In the genomic region with DNA sequence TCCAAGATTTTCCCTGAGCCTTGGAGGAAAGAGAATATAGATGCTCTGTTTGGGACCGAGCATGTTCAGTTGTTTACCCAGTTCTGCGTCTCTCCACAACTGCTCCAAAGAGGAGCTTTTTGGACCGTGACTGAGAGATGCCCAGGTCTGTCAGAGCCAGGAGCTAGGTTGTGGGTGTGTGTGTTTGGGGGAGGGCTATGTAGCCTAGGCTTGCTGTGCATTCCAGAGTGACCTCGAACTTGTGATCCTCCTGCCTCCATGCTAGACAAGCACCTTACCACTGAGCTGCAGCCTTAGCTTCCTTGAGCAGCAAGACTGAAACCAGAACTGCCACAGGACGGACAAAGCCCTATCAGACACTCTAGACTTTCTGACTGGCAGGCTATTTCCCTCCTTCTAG, we compare ENCODE assay signal across 26 mouse cellular contexts. TPM values are rescaled to one million over a fixed set of nuclear protein-coding genes. Genes with fewer than 3 reads are reported as not detected.
DNase-seq lines count a peak whose midpoint lies in the region; ATAC-seq and TF ChIP-seq lines count a peak whose summit lies in the region.
"Had no signal": no experiment of that assay in that cellular context is flagged by ENCODE, and none has a peak within 500 bp of the region (broad histone marks: within the 10 kb centered on the region; RNA-seq: fewer than 3 reads in every experiment).

No protein-coding gene starts in this region.

- H3K4me3 ChIP-seq in kidney, adult 2 months (ENCODE audit: insufficient read depth, low read depth, low read length) = peak overlapping the region; percentile 14; the same call in 1 of the 2 replicates
- H3K4me3 ChIP-seq in liver, postnatal 0 days (ENCODE audit: low read depth, low read length) = no peak overlapping the region
- no peak overlapping the region for H3K4me3 ChIP-seq in liver, embryonic 11.5 days (ENCODE audit: low read depth, low read length)
- H3K4me3 ChIP-seq: embryonic facial prominence, embryonic 10.5 days; embryonic facial prominence, embryonic 13.5 days; erythroblast, embryonic 14.5 days; forebrain, embryonic 12.5 days; forebrain, embryonic 15.5 days; heart, adult 2 months; heart, embryonic 10.5 days; heart, embryonic 13.5 days; hindbrain, embryonic 12.5 days; hindbrain, embryonic 15.5 days had no signal

- peak; percentile 70 for DNase-seq in heart, adult 11 months
- no peak for DNase-seq in heart, postnatal 14 days
- DNase-seq in kidney, adult 2 months = peak; percentile 58
- no peak for DNase-seq in kidney, postnatal 4 days
- DNase-seq in liver, postnatal 0 days = no peak
- DNase-seq in liver, embryonic 11.5 days (ENCODE audit: low spot score) = no peak
- DNase-seq: adrenal gland, adult 8-10 months; adrenal gland, postnatal 25 days; cerebellum, adult 11-12 months; cerebellum, adult 8-10 months; cerebellum, postnatal 36 days; embryo, embryonic 11 days; gastrocnemius, postnatal 25 days; heart, adult 2 months had no signal

- TF ChIP-seq EP300 in liver, postnatal 0 days (IDR thresholded peaks at IDR 0.05; ENCODE audit: low read depth) = no peak

- H3K27ac ChIP-seq in kidney, adult 2 months (ENCODE audit: insufficient read depth, low read depth, low read length) = peak overlapping the region; percentile 95
- H3K27ac ChIP-seq in liver, postnatal 0 days (ENCODE audit: low read depth) = peak overlapping the region; percentile 52
- H3K27ac ChIP-seq in liver, embryonic 11.5 days (ENCODE audit: low read depth, low read length) = no peak overlapping the region
- H3K27ac ChIP-seq: embryonic facial prominence, embryonic 10.5 days; embryonic facial prominence, embryonic 13.5 days; forebrain, embryonic 12.5 days; forebrain, embryonic 15.5 days; heart, adult 2 months; heart, embryonic 10.5 days; heart, embryonic 13.5 days; hindbrain, embryonic 12.5 days; hindbrain, embryonic 15.5 days had no signal

- no peak for ATAC-seq in liver, postnatal 0 days
- ATAC-seq in liver, embryonic 11.5 days (replicated peaks; ENCODE audit: low FRiP score) = no peak
- ATAC-seq: activated CD4-positive, CD25-positive, alpha-beta regulatory T cell, adult 4 months; forebrain, embryonic 15.5 days had no signal

- no peaks in the 10 kb centered on the region; the same call in 1 of the 2 replicates for H3K36me3 ChIP-seq in kidney, adult 2 months (ENCODE audit: control insufficient read depth, insufficient read depth, low read length)
- 0 out of 2 replicates have a peak, but pooled peaks cover 2% of the 10 kb centered on the region for H3K36me3 ChIP-seq in liver, postnatal 0 days (replicated peaks; ENCODE audit: insufficient read depth, low read length)
- no peaks in the 10 kb centered on the region for H3K36me3 ChIP-seq in liver, embryonic 11.5 days (ENCODE audit: control insufficient read depth, insufficient read depth, low read length)
- H3K36me3 ChIP-seq: embryonic facial prominence, embryonic 10.5 days; embryonic facial prominence, embryonic 13.5 days; forebrain, embryonic 12.5 days; forebrain, embryonic 15.5 days; heart, embryonic 10.5 days; heart, embryonic 13.5 days; hindbrain, embryonic 12.5 days; hindbrain, embryonic 15.5 days had no signal

- H3K4me1 ChIP-seq in kidney, adult 2 months (ENCODE audit: control insufficient read depth, insufficient read depth, low read length) = peaks cover 27% of the 10 kb centered on the region; the same call in 1 of the 2 replicates
- peaks cover 19% of the 10 kb centered on the region for H3K4me1 ChIP-seq in liver, postnatal 0 days (ENCODE audit: insufficient read depth)
- H3K4me1 ChIP-seq in liver, embryonic 11.5 days (replicated peaks; ENCODE audit: control insufficient read depth, insufficient read depth, low read length) = no peaks in the 10 kb centered on the region; the same call in 1 of the 2 replicates

- H3K27me3 ChIP-seq in kidney, adult 2 months (replicated peaks; ENCODE audit: control insufficient read depth, insufficient read depth, low read length) = no peaks in the 10 kb centered on the region
- H3K27me3 ChIP-seq in liver, postnatal 0 days (ENCODE audit: insufficient read depth, low read length) = no peaks in the 10 kb centered on the region
- peaks cover 13% of the 10 kb centered on the region for H3K27me3 ChIP-seq in liver, embryonic 11.5 days (replicated peaks; ENCODE audit: control insufficient read depth, insufficient read depth, low read length)

- no peak for TF ChIP-seq CTCF in kidney, adult 2 months (conservative IDR thresholded peaks at IDR 0.05; ENCODE audit: insufficient read depth, insufficient read length, low read depth, low read length)
- no peak for TF ChIP-seq CTCF in liver, postnatal 0 days (IDR thresholded peaks at IDR 0.05; ENCODE audit: low read depth)

- TF ChIP-seq POLR2A in kidney, adult 2 months (IDR thresholded peaks at IDR 0.05; ENCODE audit: low read depth, low read length) = no peak

- intact Hi-C loops in heart, postnatal 14 days (cut with DNase I) = no loop called here

- no peaks in the 10 kb centered on the region for H3K9me3 ChIP-seq in liver, postnatal 0 days (ENCODE audit: low read length)
- H3K9me3 ChIP-seq in liver, embryonic 11.5 days (ENCODE audit: control insufficient read depth, low read length) = no peaks in the 10 kb centered on the region
- H3K9me3 ChIP-seq: embryonic facial prominence, embryonic 10.5 days; embryonic facial prominence, embryonic 13.5 days; forebrain, embryonic 12.5 days; forebrain, embryonic 15.5 days; heart, embryonic 10.5 days; heart, embryonic 13.5 days; hindbrain, embryonic 12.5 days; hindbrain, embryonic 15.5 days had no signal

- peak overlapping the region; percentile 68 for H3K4me2 ChIP-seq in liver, postnatal 0 days (ENCODE audit: low read depth, low read length)
- H3K4me2 ChIP-seq in liver, embryonic 11.5 days = no peak overlapping the region
- H3K4me2 ChIP-seq: embryonic facial prominence, embryonic 13.5 days; forebrain, embryonic 12.5 days; forebrain, embryonic 15.5 days; heart, embryonic 13.5 days; hindbrain, embryonic 12.5 days; hindbrain, embryonic 15.5 days had no signal

- 60% methylated on average over 5 of the region's 5 CpGs for WGBS in kidney, adult 2 months
- 69% methylated on average over 5 of the region's 5 CpGs for WGBS in liver, postnatal 0 days (ENCODE audit: insufficient replicate concordance)
- WGBS in liver, embryonic 11.5 days = 71% methylated on average over 5 of the region's 5 CpGs

- H3K9ac ChIP-seq in liver, postnatal 0 days (replicated peaks) = no peak overlapping the region; the same call in 1 of the 2 replicates
- H3K9ac ChIP-seq in liver, embryonic 11.5 days (ENCODE audit: low read depth, low read length) = no peak overlapping the region
- H3K9ac ChIP-seq: embryonic facial prominence, embryonic 13.5 days; forebrain, embryonic 12.5 days; forebrain, embryonic 15.5 days; heart, embryonic 13.5 days; hindbrain, embryonic 12.5 days; hindbrain, embryonic 15.5 days had no signal

RNA-seq across cellular contexts. Expression of a gene that starts 5.2 kb away (rescaled TPM):
- total RNA-seq in heart, postnatal 14 days (2021) = not detected
- 1,525 and 1,684 TPM in 2 replicates for polyA plus RNA-seq in kidney, adult 2 months (2012; rRNA removed)
- 2,442 and 2,581 TPM in 2 replicates for polyA plus RNA-seq in liver, postnatal 0 days (2015; fragmentation: Nextera tagmentation; extraction: Ambion mirVana)
- not detected in 2 replicates for polyA plus RNA-seq in liver, embryonic 11.5 days (2014; fragmentation: Nextera tagmentation; extraction: Ambion mirVana)
- total RNA-seq: gastrocnemius, postnatal 25 days; heart, adult 2 months; heart, postnatal 25 days had no signal
- polyA plus RNA-seq: activated CD4-positive, CD25-positive, alpha-beta regulatory T cell, adult 4 months; embryonic facial prominence, embryonic 10.5 days; erythroblast, embryonic 14.5 days; forebrain, embryonic 12.5 days; forebrain, embryonic 15.5 days had no signal

RNA-seq across cellular contexts. Expression of a gene that starts 24.6 kb away (rescaled TPM):
- total RNA-seq in heart, postnatal 14 days (2021) = 10 to 100 TPM; 38.1 to 40.7 TPM
- 28.8 and 35.3 TPM in 2 replicates for polyA plus RNA-seq in kidney, adult 2 months (2012; rRNA removed)
- polyA plus RNA-seq in liver, postnatal 0 days (2015; fragmentation: Nextera tagmentation; extraction: Ambion mirVana) = 0.89 and 1.3 TPM in 2 replicates
- polyA plus RNA-seq in liver, embryonic 11.5 days (2014; fragmentation: Nextera tagmentation; extraction: Ambion mirVana) = not detected in 2 replicates
- total RNA-seq: hematopoietic stem cell, adult 5-6 weeks had no signal
- polyA plus RNA-seq: activated CD4-positive, CD25-positive, alpha-beta regulatory T cell, adult 4 months; erythroblast, embryonic 14.5 days; forebrain, embryonic 12.5 days; heart, embryonic 13.5 days had no signal

Comparison
In these comparisons a context has a peak if more than half of its experiments do, and no peak if none do; other contexts are left out.
1. DNase-seq: peak in heart, adult 11 months (single experiment) and kidney, adult 2 months (single experiment); none in heart, postnatal 14 days (0 of 2), kidney, postnatal 4 days (0 of 2), liver, postnatal 0 days (single experiment) and liver, embryonic 11.5 days (single experiment).
2. RNA of a gene that starts 5.2 kb away (polyA plus RNA-seq): 2,442 to 2,581 TPM in liver, postnatal 0 days and 1,525 to 1,684 TPM in kidney, adult 2 months; not detected in liver, embryonic 11.5 days; every median in the first group is over 1,000 times any median in the second.
3. RNA of a gene that starts 24.6 kb away (polyA plus RNA-seq): 28.8 to 35.3 TPM in kidney, adult 2 months; 0.89 to 1.3 TPM in liver, postnatal 0 days and not detected in liver, embryonic 11.5 days; every median in the first group is over 10 times any median in the second.